Mouse (Mus musculus): ENCODE data around the gene Med12l. TPM values are rescaled to one million over a fixed set of nuclear protein-coding genes. Genes with fewer than 3 reads are reported as not detected.
"Not testable (repeated sequence)": the region's sequence is repeated elsewhere in the genome, so short reads cannot be mapped to it uniquely, and the experiment has no call there.

Med12l gene
- polyA plus RNA-seq, 1 experiment from 2014 or later, result 5.5 TPM

DNA sequence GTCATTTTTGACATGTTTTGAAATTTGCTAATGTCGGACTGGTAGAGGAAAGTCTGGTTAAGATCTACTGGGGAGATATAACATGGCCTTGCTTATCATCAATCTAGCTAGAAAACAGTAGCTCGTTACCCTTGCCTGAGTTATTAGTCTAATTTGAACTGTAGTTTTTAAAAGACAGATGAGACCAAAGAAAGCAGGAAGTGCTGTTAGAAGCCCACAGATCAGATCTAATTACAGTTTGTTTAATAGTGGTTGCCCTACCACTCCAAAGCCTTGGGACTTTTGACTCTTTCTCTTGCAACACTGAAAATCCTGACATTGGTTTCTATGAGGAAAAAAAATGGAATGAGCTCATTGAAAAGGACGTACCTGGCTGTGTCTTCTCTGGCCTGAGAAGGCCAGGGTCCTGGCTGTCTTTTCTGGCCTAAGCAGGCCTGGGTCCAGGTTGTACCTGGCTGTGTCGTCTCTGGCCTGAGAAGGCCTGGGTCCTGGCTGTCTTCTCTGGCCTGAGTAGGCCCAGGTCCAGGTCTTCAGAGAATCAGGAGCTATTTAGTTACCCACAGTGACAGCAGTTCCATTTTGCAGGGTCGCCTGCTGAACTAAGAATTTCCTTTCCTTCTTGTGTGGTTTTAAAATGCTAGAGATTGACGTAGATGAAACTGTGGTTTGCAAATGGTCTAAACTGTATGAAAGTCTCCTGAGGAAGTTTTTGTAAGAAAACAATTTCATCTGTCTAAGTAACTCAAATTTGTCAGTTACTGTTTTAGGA, 95.8 kb downstream of the Med12l start, which contains the start of gene Gpr171:
TSS of gene Gpr171 (minus strand) at position 604 of the 769 bp plus-strand sequence.
- DNase-seq (ENCODE audit: low spot score) (no peak), ATAC-seq (replicated peaks; ENCODE audit: low FRiP score) (no peak)
- 85% methylated on average over 6 of the region's 6 CpGs for WGBS
- H3K4me3 ChIP-seq (ENCODE audit: low read depth, low read length), result no peak within 1 kb of the TSS
- H3K9me3 ChIP-seq (ENCODE audit: control insufficient read depth, low read length), result no peaks in the 10 kb centered on the region
- no peak within 1 kb of the TSS for H3K27ac ChIP-seq (ENCODE audit: low read depth, low read length)
- no peaks in the 10 kb centered on the region for H3K4me1 ChIP-seq (replicated peaks; ENCODE audit: control insufficient read depth, insufficient read depth, low read length)
- no peaks in the 10 kb centered on the region for H3K36me3 ChIP-seq (ENCODE audit: control insufficient read depth, insufficient read depth, low read length)
- no peaks in the 10 kb centered on the region for H3K27me3 ChIP-seq (ENCODE audit: control insufficient read depth, insufficient read depth, low read length)
- no peak within 1 kb of the TSS for H3K9ac ChIP-seq (ENCODE audit: low read length)
- H3K4me2 ChIP-seq (ENCODE audit: low read depth, low read length, severe bottlenecking), result no peak within 1 kb of the TSS

DNA sequence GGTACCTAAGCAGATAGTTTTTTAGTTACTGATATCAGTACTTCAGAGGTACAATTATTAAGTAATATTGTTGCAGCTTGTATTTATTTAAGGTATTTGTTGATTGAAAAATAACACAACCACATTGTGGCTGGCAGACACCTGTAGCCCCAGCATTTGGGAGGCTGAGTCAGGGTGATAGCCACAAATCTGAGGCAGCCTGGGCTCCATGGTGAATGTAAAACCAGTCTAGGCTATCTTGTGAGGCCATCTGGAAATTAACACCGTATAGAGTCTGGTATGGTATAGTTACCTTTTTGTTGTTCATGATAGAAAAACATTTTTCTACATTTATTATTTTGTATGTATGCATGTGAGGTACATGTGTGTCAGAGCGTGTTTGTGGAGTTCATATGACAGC, 96.5 kb downstream of the Med12l start:
- ATAC-seq (replicated peaks; ENCODE audit: low FRiP score), result no peak
- 97% methylated on average over 2 of the region's 2 CpGs for WGBS
- no peaks in the 10 kb centered on the region for H3K4me1 ChIP-seq (replicated peaks; ENCODE audit: control insufficient read depth, insufficient read depth, low read length)

DNA sequence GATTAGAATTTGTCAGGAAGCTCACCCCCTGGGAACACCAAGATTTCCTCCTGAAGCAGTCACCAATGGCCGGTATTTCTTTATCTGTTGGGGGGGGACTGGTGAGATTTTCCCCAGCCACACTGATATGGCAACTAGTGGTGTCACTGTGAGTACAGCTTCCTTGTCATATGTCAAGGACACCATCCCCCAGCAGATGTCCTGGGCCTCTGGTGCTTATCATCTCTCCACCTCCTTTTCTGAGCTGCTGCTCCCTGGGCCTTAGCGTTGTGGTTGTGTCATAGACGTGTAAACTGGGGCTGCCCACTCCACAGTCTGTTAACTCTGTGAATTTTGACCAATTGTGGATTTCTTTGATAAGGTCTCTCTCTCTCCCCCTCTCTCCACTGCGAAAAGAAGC, 98.8 kb downstream of the Med12l start:
- 86% methylated on average over 4 of the region's 4 CpGs for WGBS
- no peak for DNase-seq (ENCODE audit: low spot score)
- no peak overlapping the region for H3K9ac ChIP-seq (ENCODE audit: low read length)
- no peak for ATAC-seq (replicated peaks; ENCODE audit: low FRiP score)
- H3K4me3 ChIP-seq (ENCODE audit: low read depth, low read length), result no peak overlapping the region
- H3K4me2 ChIP-seq (ENCODE audit: low read depth, low read length, severe bottlenecking), result no peak overlapping the region
- no peaks in the 10 kb centered on the region for H3K9me3 ChIP-seq (ENCODE audit: control insufficient read depth, low read length)
- no peaks in the 10 kb centered on the region for H3K27me3 ChIP-seq (ENCODE audit: control insufficient read depth, insufficient read depth, low read length)
- H3K4me1 ChIP-seq (replicated peaks; ENCODE audit: control insufficient read depth, insufficient read depth, low read length), result no peaks in the 10 kb centered on the region
- H3K36me3 ChIP-seq (ENCODE audit: control insufficient read depth, insufficient read depth, low read length), result no peaks in the 10 kb centered on the region
- no peak overlapping the region for H3K27ac ChIP-seq (ENCODE audit: low read depth, low read length)

More for the DNA sequence above, 96.5 kb downstream of the Med12l start:
- Histone ChIP-seq H3K4me3 (ENCODE audit: low read depth, low read length) (no peak overlapping the region), H3K9ac (ENCODE audit: low read length) (no peak overlapping the region), H3K27ac (ENCODE audit: low read depth, low read length) (no peak overlapping the region), H3K4me2 (ENCODE audit: low read depth, low read length, severe bottlenecking) (no peak overlapping the region), H3K27me3 (ENCODE audit: control insufficient read depth, insufficient read depth, low read length) (no peaks in the 10 kb centered on the region), H3K9me3 (ENCODE audit: control insufficient read depth, low read length) (no peaks in the 10 kb centered on the region), H3K36me3 (ENCODE audit: control insufficient read depth, insufficient read depth, low read length) (no peaks in the 10 kb centered on the region)
- DNase-seq (ENCODE audit: low spot score), result no peak

DNA sequence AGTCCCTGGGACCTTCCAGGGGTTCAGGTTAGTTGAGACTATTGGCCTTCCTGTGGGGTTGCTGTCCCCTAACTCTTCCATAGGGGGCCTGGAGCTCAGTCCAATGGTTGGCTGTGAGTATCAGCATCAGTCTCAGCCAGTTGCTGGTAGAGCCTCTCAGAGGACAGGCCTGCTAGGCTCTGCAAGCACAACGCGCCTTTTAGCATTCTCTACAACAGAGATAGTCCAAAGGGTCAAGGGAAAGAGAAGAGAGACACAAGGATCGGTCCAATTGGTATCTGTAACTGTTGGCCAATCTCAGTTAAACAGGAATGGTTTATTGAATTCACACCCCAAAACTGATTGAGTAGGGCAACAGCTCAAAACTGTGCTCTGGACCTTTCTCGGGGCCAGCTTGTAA, 101.8 kb downstream of the Med12l start:
- 93% methylated on average over 4 of the region's 4 CpGs for WGBS
- Histone ChIP-seq H3K36me3 (ENCODE audit: control insufficient read depth, insufficient read depth, low read length) (no peaks in the 10 kb centered on the region), H3K27ac (ENCODE audit: low read depth, low read length) (no peak overlapping the region), H3K9ac (ENCODE audit: low read length) (no peak overlapping the region), H3K4me2 (ENCODE audit: low read depth, low read length, severe bottlenecking) (no peak overlapping the region), H3K4me3 (ENCODE audit: low read depth, low read length) (no peak overlapping the region), H3K4me1 (replicated peaks; ENCODE audit: control insufficient read depth, insufficient read depth, low read length) (no peaks in the 10 kb centered on the region), H3K27me3 (ENCODE audit: control insufficient read depth, insufficient read depth, low read length) (no peaks in the 10 kb centered on the region), H3K9me3 (ENCODE audit: control insufficient read depth, low read length) (no peaks in the 10 kb centered on the region)
- DNase-seq (ENCODE audit: low spot score) (no peak), ATAC-seq (replicated peaks; ENCODE audit: low FRiP score) (no peak)

DNA sequence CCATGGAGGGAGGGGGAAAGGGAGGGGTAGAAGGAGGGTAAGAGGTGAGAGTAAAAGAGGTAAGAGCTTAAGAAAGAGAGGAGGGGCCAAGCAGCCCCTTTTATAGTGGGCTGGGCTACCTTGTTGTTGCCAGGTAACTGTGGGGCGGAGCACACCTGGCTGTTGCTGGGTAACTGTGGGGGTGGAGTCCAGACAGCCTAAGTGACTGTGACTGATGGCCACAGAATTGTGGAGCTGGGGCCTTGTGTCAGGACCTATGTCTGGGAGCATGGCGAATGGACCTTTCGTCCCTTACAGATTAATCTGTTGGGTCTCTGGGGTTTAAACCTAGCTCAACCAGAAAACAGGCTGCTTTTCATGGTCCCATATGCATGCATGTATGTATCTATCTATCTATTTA, 104.2 kb downstream of the Med12l start:
- H3K27ac ChIP-seq (ENCODE audit: low read depth, low read length); H3K9me3 ChIP-seq (ENCODE audit: control insufficient read depth, low read length); DNase-seq (ENCODE audit: low spot score); H3K4me2 ChIP-seq (ENCODE audit: low read depth, low read length, severe bottlenecking); H3K4me3 ChIP-seq (ENCODE audit: low read depth, low read length); H3K36me3 ChIP-seq (ENCODE audit: control insufficient read depth, insufficient read depth, low read length); H3K27me3 ChIP-seq (ENCODE audit: control insufficient read depth, insufficient read depth, low read length); ATAC-seq (replicated peaks; ENCODE audit: low FRiP score); H3K4me1 ChIP-seq (replicated peaks; ENCODE audit: control insufficient read depth, insufficient read depth, low read length); H3K9ac ChIP-seq (ENCODE audit: low read length): not testable (repeated sequence)
- WGBS, result 85% methylated on average over 3 of the region's 3 CpGs

DNA sequence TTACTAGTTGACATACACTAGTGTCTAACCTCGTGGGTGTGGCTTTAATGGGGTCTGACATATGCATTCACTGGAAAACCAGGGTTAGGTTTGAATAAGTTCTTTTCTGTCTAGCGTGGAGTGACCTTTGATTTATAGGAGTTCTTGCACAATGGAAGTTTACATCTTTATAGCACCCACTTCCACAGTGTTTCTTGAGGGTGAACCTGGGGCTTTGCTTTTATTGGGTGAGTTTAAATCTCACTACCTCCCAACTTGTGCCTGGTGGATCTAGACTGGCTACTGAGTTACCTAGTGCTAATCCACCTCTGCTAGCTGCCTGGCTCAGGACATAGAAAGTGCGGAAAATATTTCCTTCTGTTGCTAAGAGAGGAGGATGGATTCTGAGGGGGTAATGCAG, 106.3 kb downstream of the Med12l start:
- ATAC-seq (replicated peaks; ENCODE audit: low FRiP score) (no peak), DNase-seq (ENCODE audit: low spot score) (no peak)
- 81% methylated on average over 3 of the region's 3 CpGs for WGBS
- no peaks in the 10 kb centered on the region for H3K27me3 ChIP-seq (ENCODE audit: control insufficient read depth, insufficient read depth, low read length)
- no peaks in the 10 kb centered on the region for H3K9me3 ChIP-seq (ENCODE audit: control insufficient read depth, low read length)
- no peak overlapping the region for H3K9ac ChIP-seq (ENCODE audit: low read length)
- no peak overlapping the region for H3K4me2 ChIP-seq (ENCODE audit: low read depth, low read length, severe bottlenecking)
- no peak overlapping the region for H3K4me3 ChIP-seq (ENCODE audit: low read depth, low read length)
- H3K27ac ChIP-seq (ENCODE audit: low read depth, low read length), result no peak overlapping the region
- H3K36me3 ChIP-seq (ENCODE audit: control insufficient read depth, insufficient read depth, low read length), result no peaks in the 10 kb centered on the region
- no peaks in the 10 kb centered on the region for H3K4me1 ChIP-seq (replicated peaks; ENCODE audit: control insufficient read depth, insufficient read depth, low read length)

DNA sequence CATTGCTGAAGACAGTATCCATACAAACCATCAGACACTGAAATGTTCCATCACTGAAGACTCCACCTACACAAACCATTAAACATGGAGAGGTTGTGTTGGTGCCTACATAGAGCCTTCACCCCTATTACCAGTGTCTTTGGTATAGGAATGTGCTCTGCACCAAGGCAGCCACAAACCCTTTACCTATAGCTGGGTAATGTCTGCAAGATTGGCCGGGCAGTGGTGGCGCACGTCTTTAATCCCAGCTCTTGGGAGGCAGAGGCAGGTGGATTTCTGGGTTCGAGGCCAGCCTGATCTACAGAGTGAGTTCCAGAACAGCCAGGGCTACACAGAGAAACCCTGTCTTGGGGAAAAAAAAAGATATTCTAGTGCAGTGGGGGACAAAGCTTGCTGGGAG, 107.7 kb downstream of the Med12l start:
- not testable (repeated sequence) for H3K4me3 ChIP-seq (ENCODE audit: low read depth, low read length); DNase-seq (ENCODE audit: low spot score); H3K36me3 ChIP-seq (ENCODE audit: control insufficient read depth, insufficient read depth, low read length); H3K27me3 ChIP-seq (ENCODE audit: control insufficient read depth, insufficient read depth, low read length); H3K9ac ChIP-seq (ENCODE audit: low read length); H3K4me2 ChIP-seq (ENCODE audit: low read depth, low read length, severe bottlenecking); ATAC-seq (replicated peaks; ENCODE audit: low FRiP score); H3K27ac ChIP-seq (ENCODE audit: low read depth, low read length); H3K4me1 ChIP-seq (replicated peaks; ENCODE audit: control insufficient read depth, insufficient read depth, low read length); H3K9me3 ChIP-seq (ENCODE audit: control insufficient read depth, low read length)
- WGBS, result 91% methylated on average over 4 of the region's 4 CpGs

DNA sequence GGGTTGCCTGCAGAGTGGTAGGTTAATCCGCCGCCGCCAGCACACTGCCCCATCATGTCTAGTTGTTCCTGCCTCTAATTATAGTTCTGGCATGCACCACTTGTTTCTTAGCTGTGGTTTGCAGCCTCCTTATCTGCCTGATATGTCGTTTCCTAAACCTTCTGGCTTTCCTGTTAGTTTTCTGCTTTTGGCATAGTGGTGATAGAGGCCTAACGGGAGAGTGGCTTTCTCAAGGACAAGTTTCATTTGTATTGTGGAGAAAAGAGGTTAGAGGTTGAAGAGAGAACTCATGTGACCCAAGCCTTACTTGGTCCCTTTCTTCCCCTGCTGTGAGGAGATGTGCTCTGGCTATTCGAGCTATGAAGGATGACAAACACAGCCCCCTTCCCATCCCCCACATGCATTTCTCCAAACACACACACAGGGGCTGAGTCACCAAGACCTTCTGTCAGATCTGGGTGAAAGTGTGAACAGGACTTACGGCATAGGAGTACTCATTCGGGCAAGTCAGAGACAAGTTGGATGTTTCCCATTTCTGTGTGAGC, 108.4 kb downstream of the Med12l start:
- 86% methylated on average over 8 of the region's 8 CpGs for WGBS
- H3K4me1 ChIP-seq (replicated peaks; ENCODE audit: control insufficient read depth, insufficient read depth, low read length), result no peaks in the 10 kb centered on the region
- no peak for ATAC-seq (replicated peaks; ENCODE audit: low FRiP score)

More for the DNA sequence above, 108.4 kb downstream of the Med12l start:
- Histone ChIP-seq H3K27ac (ENCODE audit: low read depth, low read length) (no peak overlapping the region), H3K36me3 (ENCODE audit: control insufficient read depth, insufficient read depth, low read length) (no peaks in the 10 kb centered on the region), H3K9ac (ENCODE audit: low read length) (no peak overlapping the region), H3K4me3 (ENCODE audit: low read depth, low read length) (no peak overlapping the region), H3K27me3 (ENCODE audit: control insufficient read depth, insufficient read depth, low read length) (no peaks in the 10 kb centered on the region), H3K4me2 (ENCODE audit: low read depth, low read length, severe bottlenecking) (no peak overlapping the region), H3K9me3 (ENCODE audit: control insufficient read depth, low read length) (no peaks in the 10 kb centered on the region)
- no peak for DNase-seq (ENCODE audit: low spot score)
